In genomic region chr2:19391649-19392048, GRCm38 (mm10) we compare ENCODE assay signal across 27 mouse cellular contexts. TPM values are rescaled to one million over a fixed set of nuclear protein-coding genes. Genes with fewer than 3 reads are reported as not detected.
"Had no signal": no experiment of that assay in that cellular context is flagged by ENCODE, and none has a peak within 500 bp of the region (broad histone marks: within the 10 kb centered on the region; RNA-seq: fewer than 3 reads in every experiment).

No protein-coding gene starts in this region.

- ATAC-seq: liver, embryonic 12.5 days; liver, postnatal 0 days; lung, postnatal 0 days; midbrain, embryonic 13.5 days; midbrain, embryonic 15.5 days had no signal

- H3K36me3 ChIP-seq: limb, embryonic 10.5 days; limb, embryonic 12.5 days; liver, embryonic 13.5 days; liver, embryonic 15.5 days; lung, embryonic 15.5 days; midbrain, embryonic 10.5 days; midbrain, embryonic 12.5 days; midbrain, embryonic 13.5 days; midbrain, embryonic 15.5 days; neural tube, embryonic 12.5 days had no signal

- H3K9me3 ChIP-seq: limb, embryonic 10.5 days; limb, embryonic 12.5 days; limb, embryonic 13.5 days; limb, embryonic 15.5 days; liver, embryonic 12.5 days; liver, embryonic 13.5 days; liver, embryonic 15.5 days; lung, embryonic 15.5 days; megakaryocyte, embryonic 14.5 days; midbrain, embryonic 10.5 days; midbrain, embryonic 12.5 days; midbrain, embryonic 13.5 days; midbrain, embryonic 15.5 days; neural tube, embryonic 12.5 days had no signal

- H3K9ac ChIP-seq: limb, embryonic 12.5 days; limb, embryonic 13.5 days; limb, embryonic 15.5 days; liver, embryonic 12.5 days; liver, embryonic 13.5 days; liver, embryonic 14.5 days; liver, embryonic 15.5 days; liver, postnatal 0 days; lung, embryonic 14.5 days; lung, embryonic 15.5 days; midbrain, embryonic 12.5 days; midbrain, embryonic 13.5 days; midbrain, embryonic 15.5 days; neural tube, embryonic 12.5 days had no signal

- H3K4me2 ChIP-seq: limb, embryonic 12.5 days; limb, embryonic 13.5 days; limb, embryonic 15.5 days; liver, embryonic 11.5 days; liver, embryonic 12.5 days; liver, embryonic 13.5 days; liver, embryonic 15.5 days; lung, embryonic 14.5 days; lung, embryonic 15.5 days; midbrain, embryonic 11.5 days; midbrain, embryonic 12.5 days; midbrain, embryonic 13.5 days; midbrain, embryonic 15.5 days; neural tube, embryonic 12.5 days had no signal

- H3K27ac ChIP-seq: limb, embryonic 10.5 days; limb, embryonic 12.5 days; limb, embryonic 13.5 days; limb, embryonic 15.5 days; liver, embryonic 12.5 days; liver, embryonic 13.5 days; liver, embryonic 14.5 days; liver, embryonic 15.5 days; lung, embryonic 15.5 days; macrophage; midbrain, embryonic 10.5 days; midbrain, embryonic 12.5 days; midbrain, embryonic 13.5 days; midbrain, embryonic 15.5 days; neural tube, embryonic 12.5 days had no signal

- H3K27me3 ChIP-seq: limb, embryonic 12.5 days; limb, embryonic 13.5 days; limb, embryonic 15.5 days; liver, embryonic 12.5 days; liver, embryonic 13.5 days; liver, embryonic 15.5 days; lung, embryonic 15.5 days; megakaryocyte, embryonic 14.5 days; midbrain, embryonic 12.5 days; midbrain, embryonic 13.5 days; midbrain, embryonic 15.5 days; neural tube, embryonic 12.5 days had no signal

- H3K4me1 ChIP-seq: limb, embryonic 10.5 days; limb, embryonic 12.5 days; limb, embryonic 13.5 days; limb, embryonic 15.5 days; liver, embryonic 12.5 days; liver, embryonic 13.5 days; liver, embryonic 15.5 days; lung, embryonic 15.5 days; midbrain, embryonic 15.5 days; neural tube, embryonic 12.5 days had no signal

- H3K4me3 ChIP-seq: limb, embryonic 10.5 days; limb, embryonic 12.5 days; limb, embryonic 13.5 days; limb, embryonic 15.5 days; liver, embryonic 12.5 days; liver, embryonic 13.5 days; liver, embryonic 15.5 days; lung, embryonic 15.5 days; megakaryocyte, embryonic 14.5 days; midbrain, embryonic 10.5 days; midbrain, embryonic 12.5 days; midbrain, embryonic 13.5 days; midbrain, embryonic 15.5 days; myocyte; neural tube, embryonic 12.5 days had no signal

RNA-seq across cellular contexts. Expression of gene Ptf1a, which starts 53.8 kb away (rescaled TPM):
- polyA plus RNA-seq: limb, embryonic 10.5 days; limb, embryonic 11.5 days; limb, embryonic 12.5 days; limb, embryonic 13.5 days; limb, embryonic 15.5 days; liver, adult 2 months; liver, embryonic 11.5 days; liver, embryonic 12.5 days; liver, embryonic 13.5 days; liver, embryonic 14.5 days; liver, embryonic 15.5 days; liver, postnatal 0 days; lung, adult 2 months; lung, embryonic 14.5 days; lung, embryonic 15.5 days; lung, embryonic 16.5 days; lung, postnatal 0 days; macrophage; midbrain, postnatal 0 days; myocyte had no signal
